Mouse (Mus musculus): ENCODE data around the gene 9930022D16Rik.
A peak's percentile ranks its signal among the peaks of the same experiment; 100 is the strongest.

The 9930022D16Rik gene

DNA sequence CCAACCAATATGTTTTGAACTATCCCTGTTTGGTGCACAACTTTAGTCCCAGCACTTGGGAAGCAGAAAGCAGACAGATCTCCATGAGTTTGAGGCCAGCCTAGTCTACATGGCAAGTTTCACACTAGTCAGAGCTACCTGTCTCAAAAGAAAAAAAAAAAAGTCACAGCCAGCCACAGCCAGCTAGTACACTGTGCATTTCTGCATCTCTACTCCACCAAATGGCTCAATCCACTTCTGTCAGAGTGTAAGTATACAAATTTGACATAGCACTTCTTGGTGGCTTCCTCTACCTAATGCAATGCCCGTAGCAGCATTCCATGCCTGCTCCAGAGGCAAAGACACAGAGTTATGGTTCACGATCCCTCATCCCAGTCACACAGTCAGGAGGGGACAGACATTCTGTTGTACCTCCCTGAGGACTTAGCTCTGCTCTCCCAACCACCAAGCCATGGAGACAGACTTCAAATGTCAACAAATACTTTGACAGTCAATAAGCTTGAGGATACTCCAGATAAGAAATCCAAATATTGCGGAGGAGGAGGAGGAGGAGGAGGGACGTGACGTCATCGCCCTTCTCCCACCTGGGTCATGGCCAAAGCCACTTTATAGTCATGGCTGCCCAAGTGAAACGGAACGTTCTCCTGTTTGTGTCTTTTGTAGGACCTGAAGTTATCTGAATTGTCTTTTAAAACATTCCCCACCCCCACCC, 3.1 kb downstream of the 9930022D16Rik start:
- DNase-seq (ENCODE audit: extremely low spot score, low read depth, low spot score), result no peak

- no peak for DNase-seq (ENCODE audit: extremely low spot score, low read depth, low spot score)
Measured at GRCm38 (mm10) chr11:109417472-109418040, 3.8 kb downstream of the 9930022D16Rik start.

DNA sequence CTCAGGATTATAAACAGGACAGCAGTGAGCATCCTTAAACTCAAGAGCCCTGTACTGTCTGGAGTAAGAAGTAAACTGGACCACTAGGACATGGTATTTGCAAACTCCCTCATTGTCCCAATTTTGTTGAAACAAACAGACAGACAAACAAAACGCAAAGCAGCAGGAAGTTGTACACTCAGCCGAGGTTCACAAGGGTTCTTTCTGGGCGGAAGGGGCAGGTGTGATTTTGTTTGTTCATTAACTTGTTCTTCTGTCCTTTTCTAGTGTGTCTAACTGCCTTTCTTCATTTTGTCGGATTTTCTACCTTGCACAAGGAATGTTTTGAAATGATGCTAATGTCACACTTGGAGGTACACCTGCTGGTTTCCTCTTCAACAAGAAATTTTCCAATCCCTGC, 5.7 kb downstream of the 9930022D16Rik start:
- no peak for DNase-seq (ENCODE audit: extremely low spot score, low read depth, low spot score)

GRCm38 (mm10) chr11:109419961-109420566, 6.3 kb downstream of the 9930022D16Rik start:
- no peak for DNase-seq (ENCODE audit: extremely low spot score, low read depth, low spot score)

DNA sequence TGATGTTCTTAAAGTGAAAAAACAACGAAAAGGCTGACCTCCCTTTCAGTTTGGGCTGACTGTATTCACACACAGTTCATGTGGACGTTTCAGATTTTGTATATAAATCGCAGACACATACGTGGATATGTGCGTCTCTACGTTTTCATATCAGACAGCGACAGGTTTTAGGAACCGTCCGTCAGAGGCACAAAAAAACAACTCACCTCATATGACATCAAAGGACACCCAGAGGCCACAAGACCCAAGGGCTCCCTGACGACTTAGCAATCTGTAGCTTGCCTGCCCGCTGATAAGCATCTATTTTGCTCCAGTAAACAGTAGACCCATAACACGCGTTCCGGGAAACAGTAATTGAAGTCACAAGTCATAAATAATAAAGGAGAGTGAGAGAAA, 6.8 kb downstream of the 9930022D16Rik start:
- no peak for DNase-seq (ENCODE audit: extremely low spot score, low read depth, low spot score)

GRCm38 (mm10) chr11:109421205-109421604, 7.5 kb downstream of the 9930022D16Rik start:
- no peak for DNase-seq (ENCODE audit: extremely low spot score, low read depth, low spot score)

DNA sequence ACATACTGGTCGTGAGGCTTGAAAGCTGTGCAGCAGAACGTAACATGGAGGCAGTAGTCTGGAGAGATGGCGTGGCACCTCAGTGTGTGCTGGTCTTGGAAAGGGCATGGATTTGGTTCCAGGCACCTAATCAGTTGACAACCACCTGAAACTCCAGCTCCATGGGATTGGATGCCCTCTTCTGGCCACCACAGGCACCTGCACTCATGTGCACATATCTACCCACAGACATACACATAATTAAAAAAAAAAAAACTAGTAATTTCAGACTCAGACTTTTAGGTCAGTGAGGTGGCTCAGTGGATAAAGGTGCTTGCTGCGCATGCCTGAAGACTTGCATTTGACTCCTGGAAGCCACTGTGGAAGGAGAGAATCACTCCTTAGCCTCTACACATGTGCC, 8.5 kb downstream of the 9930022D16Rik start:
- DNase-seq (ENCODE audit: extremely low spot score, low read depth, low spot score), result no peak

DNA sequence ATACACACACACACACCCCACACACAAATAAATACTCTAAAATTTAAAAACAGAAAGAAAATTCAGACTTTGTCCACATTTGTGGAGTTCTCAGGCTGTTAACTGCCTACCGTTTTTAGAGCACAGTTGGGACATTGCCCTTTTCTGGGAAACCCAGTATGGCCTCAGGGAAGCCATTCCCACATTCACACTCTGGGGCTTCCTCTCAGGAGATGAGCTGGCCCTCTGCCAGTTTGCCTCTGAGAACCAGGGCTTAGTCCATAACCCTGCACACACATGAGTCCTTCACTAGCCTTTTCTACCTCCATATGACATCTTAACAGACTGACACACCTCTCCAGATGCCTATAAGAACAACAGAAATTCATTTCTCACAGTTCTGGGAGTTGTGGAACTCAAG, 9.6 kb downstream of the 9930022D16Rik start:
- no peak for DNase-seq (ENCODE audit: extremely low spot score, low read depth, low spot score)

DNA sequence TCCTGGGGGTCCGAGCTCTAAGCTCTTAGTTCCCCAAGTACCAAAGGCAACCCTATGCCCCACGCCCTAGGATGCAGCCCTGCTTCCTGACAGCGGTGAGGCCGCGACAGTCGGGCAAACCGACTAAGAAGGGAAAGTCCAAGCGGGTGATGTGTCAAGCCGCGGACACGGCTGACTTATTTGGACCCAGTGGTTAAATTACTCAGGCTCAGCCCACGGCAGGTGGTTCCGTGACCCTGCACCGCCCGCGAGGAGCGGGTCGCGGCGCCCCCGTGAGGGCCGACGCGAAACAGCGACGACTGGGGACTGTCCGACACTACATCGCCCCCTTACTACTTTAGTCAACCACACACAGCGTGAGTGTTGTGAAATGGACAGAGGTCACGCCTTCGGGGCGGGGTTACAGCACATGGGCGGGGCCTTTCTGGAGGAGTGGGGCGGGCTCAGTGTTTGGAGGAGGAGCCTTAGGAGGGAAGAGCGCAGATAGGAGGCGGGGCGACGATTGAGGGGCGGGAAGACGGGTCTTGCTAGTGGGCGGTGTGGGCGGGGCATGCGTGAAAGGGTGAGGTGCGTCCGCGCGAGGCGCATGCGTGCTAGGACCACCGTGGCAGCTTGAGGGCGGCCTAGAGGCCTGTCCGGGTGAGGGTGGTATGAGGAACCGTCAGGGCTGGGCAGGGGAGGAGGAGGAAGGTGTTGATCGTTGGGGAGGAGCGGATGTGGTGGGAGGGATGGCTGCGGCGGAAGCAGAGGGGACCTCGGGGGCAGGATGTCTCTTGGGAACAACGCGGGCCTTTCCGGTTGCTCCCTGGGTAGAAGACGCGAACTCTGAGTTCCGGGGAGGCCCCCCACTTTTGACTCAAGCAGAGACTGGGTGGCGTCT, 11.9 kb downstream of the 9930022D16Rik start, which contains the start of gene Amz2:
Amz2 (plus strand) TSS at position 555 of the 880 bp plus-strand sequence.
- DNase-seq (ENCODE audit: extremely low spot score, low read depth, low spot score), result peak; percentile 94

GRCm38 (mm10) chr11:109426272-109426586, 12.5 kb downstream of the 9930022D16Rik start:
- DNase-seq (ENCODE audit: extremely low spot score, low read depth, low spot score), result no peak

DNA sequence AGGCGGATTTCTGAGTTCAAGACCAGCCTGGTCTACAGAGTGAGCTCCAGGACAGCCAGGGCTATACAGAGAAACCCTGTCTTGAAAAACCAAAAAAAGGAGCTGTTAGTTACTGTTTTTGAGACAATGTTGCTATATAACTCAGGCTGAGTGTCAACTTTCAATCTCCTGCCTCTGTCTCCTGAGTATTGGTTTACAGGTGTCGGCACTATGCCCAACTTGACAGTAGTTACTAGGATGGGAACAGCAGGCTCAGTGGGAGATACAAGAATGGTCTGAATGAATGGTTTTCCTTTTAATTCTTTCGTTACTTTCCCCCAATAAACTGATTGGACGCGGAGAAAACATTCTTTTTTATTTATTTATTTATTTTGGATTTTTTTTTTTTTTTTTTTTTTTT, 13.6 kb downstream of the 9930022D16Rik start:
- DNase-seq (ENCODE audit: extremely low spot score, low read depth, low spot score), result no peak

DNA sequence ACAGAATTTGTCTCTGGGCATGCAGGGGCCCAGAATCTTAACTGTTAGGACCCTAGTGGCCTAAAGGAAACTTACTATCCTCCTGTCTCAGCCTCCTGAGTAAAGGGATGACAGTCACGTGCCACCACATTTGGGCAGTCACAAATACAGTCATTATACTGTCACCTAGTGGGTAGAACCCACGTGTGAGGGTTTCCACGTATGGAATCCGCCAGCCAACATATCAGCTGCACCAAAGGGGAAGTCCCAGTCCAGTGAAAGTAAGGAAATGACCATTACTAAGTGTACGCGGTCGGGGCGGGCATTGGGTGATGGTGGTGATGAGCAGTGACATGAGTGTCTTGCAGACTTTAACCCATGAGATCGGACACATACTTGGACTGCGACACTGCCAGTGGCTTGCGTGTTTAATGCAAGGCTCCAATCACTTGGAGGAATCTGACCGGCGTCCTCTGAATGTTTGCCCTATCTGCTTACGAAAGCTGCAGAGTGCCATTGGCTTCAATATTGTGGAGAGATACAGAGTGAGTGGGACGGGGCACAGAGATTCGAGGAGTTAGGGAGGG, 20.6 kb downstream of the 9930022D16Rik start:
- no peak for DNase-seq (ENCODE audit: extremely low spot score, low read depth, low spot score)

GRCm38 (mm10) chr11:109436889-109437288, 23.2 kb downstream of the 9930022D16Rik start:
- no peak for DNase-seq (ENCODE audit: extremely low spot score, low read depth, low spot score)

- no peak for DNase-seq (ENCODE audit: extremely low spot score, low read depth, low spot score)
Measured at GRCm38 (mm10) chr11:109439209-109439608, 25.5 kb downstream of the 9930022D16Rik start.

DNA sequence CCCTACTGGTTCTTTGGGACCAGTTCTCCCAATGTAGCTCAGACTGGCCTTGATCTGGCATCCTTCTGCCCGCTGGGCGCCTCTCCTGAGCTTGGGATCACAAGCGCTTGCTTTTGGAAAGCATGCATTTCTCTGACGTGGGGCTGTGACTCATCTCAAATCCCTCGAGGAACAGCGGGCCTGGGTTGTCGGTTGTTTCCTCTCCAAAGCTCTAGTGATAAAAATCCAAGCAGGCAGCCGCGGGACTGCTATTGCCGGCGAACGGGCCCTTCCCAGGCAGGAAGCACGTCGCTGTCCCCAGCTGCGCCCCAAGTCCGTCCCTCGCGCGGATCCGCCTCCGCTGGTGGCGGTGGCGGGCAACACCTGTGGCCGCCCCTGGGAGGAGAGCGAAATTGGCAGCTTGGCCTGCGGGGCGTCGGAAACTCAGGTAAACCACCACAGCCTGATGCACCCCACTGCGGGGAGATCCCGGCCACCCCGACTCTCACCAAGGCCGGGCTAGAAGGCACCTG, 26.2 kb downstream of the 9930022D16Rik start:
- DNase-seq (ENCODE audit: extremely low spot score, low read depth, low spot score), result no peak

- DNase-seq (ENCODE audit: extremely low spot score, low read depth, low spot score), result no peak
Measured at GRCm38 (mm10) chr11:109440641-109441040, 26.9 kb downstream of the 9930022D16Rik start.

DNA sequence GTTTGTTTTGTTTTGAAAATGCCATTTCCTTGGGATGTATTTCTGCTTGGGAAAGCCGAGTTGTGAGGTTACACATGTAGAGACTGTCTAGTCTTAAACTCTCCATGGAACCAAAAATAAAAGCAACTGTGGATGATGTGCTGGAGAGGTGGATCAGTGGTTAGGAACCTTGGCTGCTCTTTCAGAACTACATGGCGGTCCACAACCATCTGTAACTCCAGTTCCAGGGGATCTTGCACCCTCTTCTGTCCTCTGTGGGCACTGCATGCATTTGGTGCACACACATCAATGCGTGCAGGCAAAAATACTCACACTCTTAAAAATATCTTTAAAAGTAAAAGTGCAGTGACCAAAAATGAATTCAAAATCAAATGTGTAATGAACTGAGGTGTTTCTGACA, 27.4 kb downstream of the 9930022D16Rik start:
- no peak for DNase-seq (ENCODE audit: extremely low spot score, low read depth, low spot score)

DNA sequence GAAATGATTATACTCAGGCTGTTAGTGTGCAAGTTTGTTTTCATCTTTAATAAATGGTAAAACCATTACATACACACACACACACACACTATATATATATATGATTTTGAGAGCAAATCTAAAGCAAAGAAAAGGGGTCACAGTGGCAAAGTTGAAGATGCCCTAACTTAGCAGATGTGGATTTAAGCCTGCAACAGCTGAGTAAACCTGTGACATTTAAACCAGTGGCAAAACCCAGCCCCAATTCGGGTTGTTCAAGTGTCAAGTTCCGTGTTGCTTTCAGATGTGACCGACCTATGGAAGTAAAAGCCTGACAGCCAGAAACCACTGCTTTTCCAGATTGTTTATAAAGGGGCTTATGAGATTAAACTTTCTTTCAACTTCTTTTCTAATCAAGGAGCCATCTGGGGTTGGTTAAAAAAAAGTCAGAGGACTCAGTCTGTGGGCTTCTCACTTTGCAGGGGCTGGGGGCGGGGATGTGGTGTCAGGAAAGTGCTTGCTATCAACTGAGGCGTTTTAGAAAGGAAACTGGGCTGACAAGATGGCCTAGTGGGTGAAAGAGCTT, 28.5 kb downstream of the 9930022D16Rik start:
- no peak for DNase-seq (ENCODE audit: extremely low spot score, low read depth, low spot score)

DNA sequence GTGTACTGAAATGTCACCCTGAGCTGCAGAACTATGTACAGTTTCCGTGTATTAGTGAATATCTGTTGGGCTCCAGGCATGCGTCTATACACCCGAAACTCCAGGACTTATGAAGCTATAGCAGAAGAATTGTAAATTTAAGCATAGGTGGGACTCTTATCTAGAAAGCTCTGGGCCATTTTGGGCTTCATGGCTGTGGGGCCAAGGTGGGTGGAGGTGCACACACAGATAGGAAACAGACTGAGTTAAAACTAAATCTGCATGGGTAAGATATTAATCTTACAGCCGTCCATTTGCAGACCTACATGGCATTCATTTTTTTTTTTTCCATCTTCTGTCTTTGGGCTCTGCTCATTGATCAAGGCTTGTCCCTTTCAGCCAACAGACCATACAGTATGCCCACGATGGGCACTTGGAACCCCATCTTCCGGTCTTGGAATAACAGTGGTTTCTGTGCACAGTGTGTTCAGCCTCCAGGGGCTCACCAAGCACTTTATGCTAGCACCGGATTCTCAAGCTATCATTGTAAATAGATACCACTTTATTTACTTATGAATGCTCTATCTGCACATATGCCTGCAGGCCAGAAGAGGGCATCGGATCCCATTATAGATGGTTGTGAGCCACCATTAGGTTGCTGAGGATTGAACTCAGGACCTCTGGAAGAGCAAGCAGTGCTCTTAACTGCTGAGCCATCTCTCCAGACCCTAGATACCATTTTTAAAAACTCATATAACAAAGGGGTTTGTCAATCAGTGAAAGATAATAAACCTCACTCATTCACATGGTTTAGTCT, 29.9 kb downstream of the 9930022D16Rik start:
- no peak for DNase-seq (ENCODE audit: extremely low spot score, low read depth, low spot score)

DNA sequence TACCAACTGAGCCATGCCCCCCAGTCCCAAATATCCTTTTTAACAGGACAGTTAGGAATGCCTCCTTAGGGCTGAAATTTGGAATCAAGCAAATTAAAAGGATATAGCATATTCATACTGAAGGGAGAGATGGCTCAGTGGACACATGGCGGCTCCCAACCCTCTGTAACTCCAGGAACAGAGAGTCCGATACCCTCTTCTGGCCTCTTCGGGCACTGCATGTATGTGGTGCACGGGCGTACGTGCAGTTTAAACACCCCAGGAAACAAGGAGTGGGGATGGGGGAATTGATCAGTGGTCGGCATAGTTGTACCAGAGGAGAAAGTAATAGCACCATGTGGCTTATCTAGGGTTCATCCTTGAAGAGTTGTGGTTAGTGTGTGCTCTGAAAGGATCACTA, 30.9 kb downstream of the 9930022D16Rik start:
- no peak for DNase-seq (ENCODE audit: extremely low spot score, low read depth, low spot score)
